Mouse (Mus musculus) bone marrow macrophage, adult 2 months (primary cell): ENCODE results near the gene Lyz2.
"Not testable (repeated sequence)": the region's sequence is repeated elsewhere in the genome, so short reads cannot be mapped to it uniquely, and the experiment has no call there.

Source experiments
- CTCF ChIP-seq: IDR thresholded peaks from 2 replicates; pipeline ENCODE4 v1.5.1; 2012; ENCODE audit warnings: low read depth, mild to moderate bottlenecking, low read length, moderate library complexity
- POLR2A ChIP-seq: IDR thresholded peaks from 2 replicates; pipeline ENCODE4 v1.6.1; 2012; ENCODE audit warnings: mild to moderate bottlenecking, low read depth, low read length, borderline replicate concordance

DNA sequence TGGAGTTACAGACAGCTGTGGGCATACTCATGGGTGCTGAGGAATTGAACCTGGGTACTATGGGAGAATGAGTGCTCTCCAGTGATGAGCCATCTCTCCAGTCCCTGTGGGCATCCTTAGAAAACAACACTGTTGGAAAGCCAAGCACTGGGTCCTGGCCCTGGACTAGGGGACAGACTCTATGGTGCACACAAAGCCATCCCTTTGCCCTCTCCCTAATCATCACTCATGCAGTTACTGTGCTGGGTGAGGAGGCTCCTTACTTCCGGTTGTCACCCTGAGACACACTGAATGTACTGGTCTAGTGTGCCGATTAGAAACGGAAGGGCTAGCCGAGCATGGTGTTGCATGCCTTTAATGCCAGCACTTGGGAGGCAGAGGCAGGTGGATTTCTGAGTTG, 1.1 kb upstream of the Lyz2 start:
- not testable (repeated sequence) for TF ChIP-seq CTCF, POLR2A
